Mouse (Mus musculus) embryo, embryonic 11.5 days (tissue): ENCODE measurements at regions not wholly inside any gene's neighbourhood (a gene's known extent, or its start where the extent isn't known, plus 50 kb on each side); places are given as distances from the start of the nearest gene placed in this dataset.

Experiments used
- DNase-seq: peaks from one replicate; pipeline ENCODE4 v3.0.0-alpha.2; 2012; ENCODE audit warnings: low read depth, low spot score

- no peak for DNase-seq
These were observed 240.2 kb downstream of the H2al1j start for GRCm38 (mm10) chrX:11567827-11568226.

- DNase-seq = no peak
These were observed 240.6 kb downstream of the H2al1j start for GRCm38 (mm10) chrX:11568262-11568661.

GRCm38 (mm10) chrX:11574354-11574753, 246.7 kb downstream of the H2al1j start:
- DNase-seq = no peak

GRCm38 (mm10) chrX:11575571-11575970, 247.9 kb downstream of the H2al1j start:
- DNase-seq = no peak

GRCm38 (mm10) chrX:11576287-11576686, 248.7 kb downstream of the H2al1j start:
- no peak for DNase-seq

- DNase-seq = no peak
These were observed 249.7 kb downstream of the H2al1j start for GRCm38 (mm10) chrX:11577294-11577693.

- no peak for DNase-seq
These were observed 257.7 kb downstream of the H2al1j start for GRCm38 (mm10) chrX:11585353-11585752.

GRCm38 (mm10) chrX:11591391-11592187, 264.0 kb downstream of the H2al1j start:
- DNase-seq = no peak

GRCm38 (mm10) chrX:11594542-11594941, 266.9 kb downstream of the H2al1j start:
- DNase-seq = no peak

GRCm38 (mm10) chrX:11597548-11597947, 269.9 kb downstream of the H2al1j start:
- no peak for DNase-seq

GRCm38 (mm10) chrX:11614237-11614636, 286.6 kb downstream of the H2al1j start:
- DNase-seq = no peak

- DNase-seq = no peak
These were observed 293.6 kb downstream of the H2al1j start for GRCm38 (mm10) chrX:11621045-11621763.

- no peak for DNase-seq
These were observed 298.8 kb downstream of the H2al1j start for GRCm38 (mm10) chrX:11626274-11626878.

- DNase-seq = no peak
These were observed 301.7 kb downstream of the H2al1j start for GRCm38 (mm10) chrX:11629362-11629761.

GRCm38 (mm10) chrX:11629906-11630305, 302.3 kb downstream of the H2al1j start:
- no peak for DNase-seq

GRCm38 (mm10) chrX:11631186-11631913, 303.7 kb downstream of the H2al1j start:
- DNase-seq = no peak

GRCm38 (mm10) chrX:11632011-11632410, 304.4 kb downstream of the H2al1j start:
- no peak for DNase-seq

- DNase-seq = no peak
These were observed 306.2 kb downstream of the H2al1j start for GRCm38 (mm10) chrX:11633823-11634222.

GRCm38 (mm10) chrX:11644484-11644883, 316.9 kb downstream of the H2al1j start:
- DNase-seq = no peak

GRCm38 (mm10) chrX:11646681-11647526, 319.3 kb downstream of the H2al1j start:
- no peak for DNase-seq

GRCm38 (mm10) chrX:11647527-11647836, 319.9 kb downstream of the H2al1j start:
- no peak for DNase-seq
